Mouse (Mus musculus): ENCODE results near the gene Slc43a2.
"Not testable (repeated sequence)": the region's sequence is repeated elsewhere in the genome, so short reads cannot be mapped to it uniquely, and the experiment has no call there.

Slc43a2 gene

DNA sequence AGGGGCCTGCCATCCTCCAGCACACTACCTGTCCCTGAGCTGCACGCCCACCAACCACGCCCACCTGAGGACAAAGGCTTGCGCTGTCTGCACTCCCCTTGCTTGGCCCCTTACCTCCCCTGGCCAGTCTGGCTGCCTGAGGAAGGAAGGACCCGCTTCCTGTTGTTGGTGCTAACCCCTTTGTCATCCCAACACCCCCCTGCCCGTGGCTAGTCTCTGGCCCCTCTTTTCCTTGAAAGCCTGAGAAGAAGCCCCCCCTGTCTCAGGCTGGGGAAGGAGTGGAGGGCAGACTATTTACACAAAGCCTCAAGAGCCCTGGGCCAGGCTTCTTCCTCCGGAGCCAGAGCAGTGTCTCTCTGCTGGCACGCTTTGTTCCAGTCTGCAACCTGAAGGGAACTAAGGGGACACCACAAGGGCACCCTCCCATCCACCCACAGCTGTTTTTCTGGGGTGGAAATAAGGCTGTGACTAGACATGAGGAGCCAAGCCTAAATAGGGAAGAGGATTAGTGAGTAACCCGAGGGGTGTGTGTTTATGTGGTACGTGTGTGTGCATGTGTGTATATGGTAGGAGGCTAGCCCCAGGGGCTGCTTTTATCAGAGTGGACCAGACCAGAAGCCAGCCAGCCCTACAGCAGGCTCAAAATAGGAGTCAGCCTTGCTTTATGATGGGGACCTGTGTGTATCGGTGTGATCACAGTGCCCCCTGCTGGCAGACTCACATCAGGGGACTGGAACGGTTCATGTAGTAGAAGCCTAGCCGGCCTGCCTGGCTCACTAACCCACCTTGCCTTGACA lies 41.6 kb downstream of the Slc43a2 start:
- DNase-seq: peak; percentile 96 to 97

DNA sequence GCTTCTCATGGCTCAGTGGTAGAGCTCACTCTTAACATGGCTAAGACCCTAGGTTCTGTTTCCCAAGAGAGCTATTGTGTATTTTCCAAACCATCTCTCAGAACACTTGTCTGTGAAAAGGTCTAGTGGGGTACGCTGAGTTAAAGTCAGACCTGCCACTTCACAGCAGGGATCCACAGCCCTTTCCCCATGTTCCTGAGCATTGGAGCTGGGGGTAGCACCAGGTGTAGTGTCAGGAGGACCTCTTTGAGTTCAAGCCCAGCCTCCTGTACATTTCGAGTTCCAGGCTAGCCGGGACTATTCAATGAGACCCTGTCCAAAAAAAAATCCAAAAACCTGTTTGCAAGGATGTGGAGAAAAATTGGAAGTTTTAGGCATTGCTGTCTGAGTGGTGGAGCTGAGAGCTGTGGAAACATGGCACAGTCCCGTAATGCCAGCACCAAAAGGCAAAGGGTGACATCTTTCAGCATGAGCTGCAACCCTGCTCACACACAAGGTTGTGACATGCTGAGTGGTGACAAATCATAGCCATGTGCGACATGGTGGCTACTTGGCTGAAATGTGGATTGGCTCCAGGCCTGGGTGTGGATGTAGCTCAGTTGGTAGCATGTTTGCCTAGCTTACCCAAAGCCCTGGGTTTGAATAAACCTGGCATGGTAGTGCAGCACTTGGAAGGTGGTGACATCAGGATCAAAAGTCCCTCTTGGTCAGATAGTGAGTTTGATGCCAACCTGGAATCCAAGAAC lies 43.1 kb downstream of the Slc43a2 start:
- DNase-seq: peak; percentile 57 to 70

DNA sequence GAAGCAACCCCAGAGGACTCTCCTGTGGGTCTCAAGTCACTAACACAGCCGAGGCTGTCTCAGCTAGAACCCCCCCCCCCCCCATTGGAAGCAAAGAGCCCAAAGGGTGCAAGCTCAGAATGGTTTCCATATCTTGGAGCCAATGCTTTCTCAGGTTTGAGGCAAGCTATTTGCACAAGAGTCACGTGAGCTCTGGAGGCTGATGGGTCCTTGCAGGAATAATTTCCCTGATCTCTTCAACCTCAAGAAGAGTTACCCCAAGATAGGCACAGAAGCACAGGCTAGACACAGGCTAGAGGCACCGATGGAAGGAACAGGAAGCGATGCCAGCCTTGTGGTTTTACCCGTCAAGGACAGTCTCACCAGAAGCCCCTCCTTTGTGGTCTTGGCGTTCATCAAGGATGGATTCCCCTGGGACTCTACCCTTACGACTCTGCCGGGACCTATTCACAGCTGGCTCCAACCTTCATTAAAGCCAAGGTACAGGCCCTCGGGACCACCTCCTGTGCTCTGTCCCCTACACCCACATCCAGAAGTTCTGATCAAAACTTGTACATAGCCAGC lies 44.1 kb downstream of the Slc43a2 start:
- DNase-seq: no peak

DNA sequence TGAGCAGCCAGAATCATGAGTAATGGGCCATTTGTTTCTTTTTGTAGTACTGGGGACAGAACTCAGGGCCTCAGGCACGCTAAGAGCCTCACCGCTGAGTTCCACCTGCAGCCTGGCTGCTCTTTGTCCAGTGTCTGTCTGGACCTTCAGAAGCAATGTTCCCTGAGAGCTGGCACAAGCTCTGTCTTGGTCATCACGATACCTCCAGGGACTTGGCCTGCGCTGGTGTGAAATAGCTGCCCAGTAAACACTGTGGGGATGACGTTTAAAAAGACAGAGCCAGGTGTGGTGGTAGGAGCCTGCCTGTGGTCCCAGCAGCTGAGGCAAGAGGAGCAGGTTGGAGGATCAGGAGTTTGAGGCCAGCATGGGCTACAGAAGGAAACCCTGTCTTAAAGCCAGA lies 47.1 kb downstream of the Slc43a2 start:
- peak in 1 of 2 experiments; percentile 42 for DNase-seq

DNA sequence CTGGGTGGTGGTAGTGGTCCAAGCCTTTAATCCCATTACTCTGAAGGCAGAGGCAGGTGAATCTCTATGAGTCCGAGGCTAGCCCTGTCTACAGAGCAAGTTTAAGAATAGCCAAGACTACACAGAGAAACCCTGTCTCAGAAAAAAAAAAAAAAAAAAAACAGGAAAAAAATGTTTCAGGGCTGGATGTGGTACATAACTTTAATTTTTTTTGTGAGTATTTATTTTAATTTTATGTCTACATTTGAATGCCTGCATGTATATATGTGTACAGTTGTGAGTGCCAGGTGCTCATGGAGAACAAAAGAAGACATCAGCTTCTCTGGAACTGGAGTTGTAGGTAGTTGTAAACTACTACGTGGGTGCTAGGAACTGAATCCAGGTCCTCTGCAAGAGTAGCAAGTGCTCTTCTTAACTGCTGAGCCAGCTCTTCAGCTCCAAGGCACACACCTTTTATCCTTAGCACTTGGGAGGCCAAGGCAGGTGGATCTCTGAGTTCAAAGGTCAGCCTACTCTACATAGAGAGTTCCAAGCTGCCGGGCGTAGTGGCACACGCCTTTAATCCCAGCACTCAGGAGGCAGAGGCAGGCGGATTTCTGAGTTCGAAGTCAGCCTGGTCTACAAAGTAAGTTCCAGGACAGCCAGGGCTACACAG lies 50.1 kb downstream of the Slc43a2 start:
- no peak for DNase-seq

DNA sequence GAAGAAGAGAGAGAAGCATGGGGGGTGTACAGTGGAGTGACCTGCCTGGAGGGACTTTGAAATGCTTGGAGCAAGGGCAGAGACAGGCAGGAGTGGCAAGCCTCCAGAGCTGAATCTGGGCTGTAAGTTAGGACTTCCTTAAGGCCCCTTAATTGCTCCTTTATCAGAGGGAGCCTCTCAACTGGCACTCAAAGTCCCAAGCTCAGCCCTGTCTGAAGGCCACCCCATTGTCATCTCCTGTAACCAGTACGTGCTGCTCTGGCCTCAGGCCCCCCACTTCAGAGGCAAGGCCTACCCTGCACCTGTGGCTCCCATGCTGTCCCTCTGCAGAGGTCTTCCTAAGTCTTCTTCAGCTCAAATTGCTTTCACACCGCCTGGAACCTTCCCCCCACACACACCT lies 52.0 kb downstream of the Slc43a2 start:
- no peak for DNase-seq

DNA sequence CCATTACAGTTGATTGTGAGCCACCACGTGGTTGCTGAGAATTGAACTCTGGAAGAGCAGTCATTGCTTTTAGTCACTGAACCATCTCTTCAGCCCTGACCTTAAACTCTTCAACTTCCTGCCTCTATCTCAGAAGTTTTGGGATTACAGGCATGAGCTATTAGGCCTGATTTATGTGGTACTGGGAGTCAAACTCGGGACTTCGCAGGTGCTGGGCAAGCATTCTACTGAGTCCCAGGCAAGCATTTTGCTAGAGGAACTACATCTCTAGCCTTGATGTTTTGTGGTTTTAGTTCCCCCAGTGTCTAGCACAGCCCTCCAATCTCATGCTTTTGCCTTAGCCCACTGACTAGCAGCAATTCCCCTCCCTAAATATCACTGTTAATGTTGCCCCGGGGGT lies 53.6 kb downstream of the Slc43a2 start:
- DNase-seq: no peak

DNA sequence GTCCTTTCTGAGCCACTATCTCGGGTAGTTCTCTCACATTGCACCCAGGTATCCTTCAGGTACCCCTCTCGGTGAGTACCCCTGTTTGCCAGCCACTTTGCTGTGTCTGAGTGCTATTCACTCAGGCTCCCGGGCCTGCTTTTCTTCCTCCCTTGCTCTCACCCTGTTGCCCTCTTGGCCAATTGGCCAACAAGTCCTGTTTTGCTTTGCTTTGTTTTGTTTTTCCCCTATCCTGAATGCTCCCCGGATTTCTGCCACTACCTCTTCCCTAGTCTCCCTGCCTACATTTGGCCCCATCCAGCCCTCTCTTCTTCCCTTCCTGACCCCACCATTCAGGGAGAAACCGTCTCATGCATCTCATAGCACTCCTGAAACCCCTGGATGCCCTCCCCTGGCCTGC lies 54.5 kb downstream of the Slc43a2 start:
- DNase-seq: no peak

DNA sequence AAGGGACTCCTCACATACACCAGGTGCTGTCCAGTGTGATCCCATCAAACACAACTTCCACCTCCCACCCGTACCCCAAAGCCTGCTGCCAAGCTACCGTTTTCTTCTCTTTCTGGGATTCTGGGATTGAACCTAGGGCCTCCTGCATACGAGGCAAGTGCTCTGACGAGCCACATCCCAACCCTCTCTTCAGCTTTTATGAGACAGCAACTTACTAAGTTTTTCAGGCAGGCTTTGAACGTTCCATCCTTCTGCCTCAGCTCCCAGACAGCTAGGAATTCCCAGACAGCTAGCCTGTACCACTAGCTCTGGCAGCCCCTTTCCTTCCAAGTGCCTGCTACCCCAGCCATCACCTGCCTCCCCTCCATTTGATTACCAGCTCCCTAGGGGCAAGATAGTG lies 55.5 kb downstream of the Slc43a2 start:
- DNase-seq: no peak

DNA sequence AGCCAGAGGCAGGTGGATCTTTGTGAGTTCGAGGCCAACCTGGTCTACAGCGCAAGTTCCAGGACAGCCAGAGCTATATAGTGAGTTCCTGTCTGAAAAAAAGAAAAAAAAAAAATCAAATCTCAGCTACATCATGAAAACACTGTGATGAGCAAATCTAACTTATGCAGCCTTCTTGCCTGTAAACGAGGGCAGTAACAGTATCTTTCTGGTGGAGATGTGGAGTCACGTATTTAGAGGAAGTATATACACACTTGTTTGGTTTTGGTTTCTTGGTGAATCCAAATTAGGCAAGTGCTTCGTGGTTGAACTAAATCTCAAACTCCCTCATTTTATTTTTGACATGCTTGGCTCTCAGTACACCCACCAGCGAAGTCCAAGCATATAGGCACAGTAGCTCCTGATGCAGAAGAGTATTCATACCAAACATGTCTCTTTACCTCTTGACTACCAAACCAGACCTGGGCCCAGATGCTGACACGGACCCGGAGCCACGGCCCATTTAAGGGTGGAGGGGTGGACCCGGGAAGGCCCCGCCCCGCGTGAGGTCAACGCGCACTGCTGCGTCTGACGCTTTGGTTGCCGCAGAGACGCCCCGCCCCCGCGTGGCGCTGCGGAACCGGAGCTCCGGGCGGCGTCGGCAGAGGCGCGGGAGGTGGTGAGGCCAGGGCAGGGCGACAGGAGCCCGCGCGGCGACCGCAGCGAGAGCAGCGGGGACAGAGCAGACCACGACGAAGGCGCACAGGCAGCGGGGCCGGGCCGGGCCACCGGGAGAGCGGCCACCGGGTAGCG lies 56.2 kb downstream of the Slc43a2 start, which contains the start of gene Pitpna:
Gene Pitpna (plus strand): TSS at position 605 of the 792 bp plus-strand sequence.
- DNase-seq: peak; percentile 96 to 97

DNA sequence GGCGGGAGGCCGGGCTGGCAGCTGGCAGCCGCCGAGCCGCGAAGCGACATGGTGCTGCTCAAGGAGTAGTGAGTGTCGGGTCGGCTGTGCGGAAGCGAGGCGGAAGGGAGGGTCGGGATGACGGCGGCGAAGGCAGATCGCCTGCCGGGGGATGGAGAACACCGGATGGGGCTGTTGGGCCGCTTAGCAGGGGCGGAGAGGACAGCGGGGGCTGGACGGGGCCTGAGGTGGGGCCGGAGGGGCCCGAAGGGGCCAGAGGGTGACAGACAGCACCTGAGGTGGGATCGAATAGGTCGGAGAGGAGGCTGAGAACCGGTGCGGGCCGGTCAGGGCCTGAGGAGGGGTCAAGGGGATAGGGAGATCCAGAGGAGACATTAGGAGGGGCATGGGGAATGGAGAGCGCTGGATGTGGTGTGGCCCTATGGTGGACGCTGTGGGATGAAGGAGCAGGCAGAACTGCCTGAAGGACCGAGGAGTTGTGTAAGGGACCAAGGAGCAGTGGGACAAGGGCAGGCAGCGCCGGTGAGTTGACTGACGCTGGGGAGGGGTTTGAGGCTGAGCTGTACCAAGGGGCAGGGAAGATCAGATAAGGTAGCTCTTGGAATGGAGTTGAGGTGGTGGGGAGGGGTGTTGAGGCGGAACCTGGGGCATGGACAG lies 56.9 kb downstream of the Slc43a2 start:
- no peak for DNase-seq

DNA sequence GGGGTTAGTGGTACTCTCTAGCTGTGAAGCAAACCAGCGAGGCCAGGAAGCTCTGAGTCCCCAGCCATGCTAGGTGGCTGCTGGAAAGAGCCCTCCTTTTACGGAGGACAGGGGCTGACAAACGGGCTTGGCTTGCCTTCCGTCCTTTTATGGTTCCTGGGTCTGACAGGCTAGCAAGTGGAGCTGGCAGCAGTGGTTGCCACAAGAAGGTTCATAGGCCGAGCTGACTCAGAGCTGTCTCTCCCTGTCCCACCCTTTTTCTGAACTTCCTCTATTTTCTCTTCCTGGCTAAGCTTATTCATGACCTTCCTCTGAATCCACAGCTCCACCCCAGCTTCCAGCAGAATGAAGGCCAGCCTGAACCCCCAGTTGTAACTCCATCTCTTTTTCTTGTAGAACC lies 61.1 kb downstream of the Slc43a2 start:
- no peak for DNase-seq

DNA sequence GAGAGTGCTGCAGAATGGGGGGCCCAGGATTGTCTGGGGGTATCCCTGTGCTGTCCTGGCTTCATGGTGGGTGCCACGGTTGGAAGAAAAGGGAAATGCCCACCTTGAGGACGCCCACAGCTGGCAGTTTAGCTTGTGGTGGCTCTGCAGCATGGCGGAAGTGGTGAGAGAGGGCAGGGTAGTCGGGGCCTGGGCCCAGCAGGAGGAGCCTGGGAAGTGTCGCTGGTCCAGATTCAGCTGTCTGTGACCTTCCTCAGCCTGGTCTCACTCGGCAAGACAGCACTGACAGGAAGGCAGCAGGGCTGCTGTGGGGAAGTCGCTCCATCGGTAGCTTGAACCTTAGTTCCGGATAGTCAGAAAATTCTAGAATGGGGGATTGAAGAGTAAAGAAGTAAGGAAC lies 62.9 kb downstream of the Slc43a2 start:
- no peak for DNase-seq

DNA sequence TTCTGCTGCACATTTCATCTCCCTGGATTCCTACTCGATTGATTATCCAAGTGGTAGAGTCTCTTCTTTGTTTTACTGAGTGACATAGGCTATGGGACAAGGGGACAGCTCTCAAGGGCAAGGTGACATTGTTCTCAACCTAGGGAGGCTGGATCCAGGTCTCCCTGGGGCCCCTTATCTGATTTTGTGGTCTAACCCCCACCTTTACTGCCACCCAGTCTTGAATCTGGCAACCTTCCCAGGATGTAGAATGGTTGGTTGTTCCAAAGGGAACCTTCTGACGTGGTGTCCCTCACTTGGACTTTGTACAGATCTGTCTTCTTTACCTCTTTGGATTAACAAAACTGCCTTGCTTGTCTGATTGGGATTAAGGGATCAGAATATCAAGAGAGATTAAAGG lies 63.9 kb downstream of the Slc43a2 start:
- no peak for DNase-seq

DNA sequence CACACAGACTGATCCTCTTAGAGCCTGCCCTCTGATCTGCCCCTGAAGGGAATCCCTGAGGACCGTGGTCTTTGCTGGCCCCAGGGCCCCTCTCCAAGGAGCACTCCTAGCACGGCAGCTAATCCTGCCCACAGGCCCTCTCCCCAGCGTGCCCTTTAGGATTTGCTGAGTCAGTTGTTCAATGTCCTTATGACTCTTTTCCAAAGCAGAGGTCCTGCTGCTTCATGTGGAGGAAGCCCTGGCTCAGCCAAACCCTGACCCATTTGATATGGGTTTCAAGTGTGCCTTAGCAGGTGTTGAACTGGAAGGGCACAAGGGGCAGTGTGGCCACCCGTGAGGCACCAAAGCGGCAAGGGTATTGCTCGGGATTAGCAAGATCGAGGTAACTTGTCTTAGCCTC lies 64.3 kb downstream of the Slc43a2 start:
- no peak for DNase-seq

DNA sequence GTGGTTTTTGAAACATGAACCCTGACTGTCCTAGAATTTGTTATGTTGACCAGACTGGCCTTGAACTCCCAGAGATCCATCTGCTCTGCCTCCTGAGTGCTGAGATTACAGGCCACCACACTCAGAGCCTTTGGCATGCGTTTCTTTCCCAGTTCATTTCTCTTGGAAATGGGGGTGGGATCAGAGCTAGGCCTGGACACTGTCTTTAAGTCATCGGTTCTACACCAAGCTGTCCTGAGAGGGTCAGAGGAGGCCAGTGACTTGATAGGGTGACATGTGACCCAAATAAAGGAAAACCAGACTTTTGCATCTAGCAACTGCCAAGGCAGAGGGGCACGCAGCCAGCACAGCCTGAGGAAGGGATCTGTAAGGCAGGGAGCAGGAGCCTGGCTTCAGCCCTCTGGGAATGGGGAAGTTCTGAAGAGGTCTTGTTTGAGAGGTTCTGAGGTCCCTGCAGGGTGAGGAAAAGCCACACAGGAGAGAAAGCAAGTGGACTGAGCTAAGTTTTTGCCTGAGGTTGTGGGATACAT lies 65.3 kb downstream of the Slc43a2 start:
- DNase-seq: peak; percentile 54 to 58

DNA sequence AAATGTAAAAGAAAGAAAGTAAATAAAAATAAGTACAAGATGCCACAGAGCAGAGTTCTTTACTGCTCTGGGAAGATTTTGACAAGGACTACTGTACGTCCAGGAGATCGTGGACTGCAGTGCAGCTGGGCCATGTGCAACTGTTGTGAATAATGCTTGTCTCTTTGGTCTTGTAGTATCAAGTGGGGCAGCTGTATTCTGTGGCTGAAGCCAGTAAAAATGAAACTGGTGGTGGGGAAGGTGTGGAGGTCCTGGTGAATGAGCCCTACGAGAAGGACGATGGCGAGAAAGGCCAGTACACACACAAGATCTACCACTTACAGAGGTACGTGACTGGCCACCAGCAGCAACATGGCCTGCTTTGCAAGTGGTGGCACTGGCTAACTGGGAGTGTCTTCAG lies 66.5 kb downstream of the Slc43a2 start:
- DNase-seq: no peak

DNA sequence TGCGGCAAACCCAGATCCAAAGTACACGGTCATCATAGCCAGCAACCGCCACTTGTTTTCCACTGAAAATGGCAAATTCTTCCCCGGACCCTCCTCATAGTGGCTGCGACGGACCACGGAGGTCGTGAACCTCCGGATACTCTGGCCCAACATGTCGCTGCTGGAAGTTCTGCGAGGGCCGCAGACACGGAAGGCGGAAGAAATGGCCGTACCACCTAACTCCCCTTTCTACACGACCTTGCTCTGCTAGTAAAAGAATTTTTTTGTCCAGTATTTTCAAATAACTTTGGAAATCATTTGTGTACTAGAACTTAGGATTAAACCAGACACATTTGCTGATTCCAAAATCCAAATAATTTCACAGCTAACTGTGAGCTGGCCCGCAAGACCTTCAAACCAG lies 68.3 kb downstream of the Slc43a2 start:
- not testable (repeated sequence) for DNase-seq

DNA sequence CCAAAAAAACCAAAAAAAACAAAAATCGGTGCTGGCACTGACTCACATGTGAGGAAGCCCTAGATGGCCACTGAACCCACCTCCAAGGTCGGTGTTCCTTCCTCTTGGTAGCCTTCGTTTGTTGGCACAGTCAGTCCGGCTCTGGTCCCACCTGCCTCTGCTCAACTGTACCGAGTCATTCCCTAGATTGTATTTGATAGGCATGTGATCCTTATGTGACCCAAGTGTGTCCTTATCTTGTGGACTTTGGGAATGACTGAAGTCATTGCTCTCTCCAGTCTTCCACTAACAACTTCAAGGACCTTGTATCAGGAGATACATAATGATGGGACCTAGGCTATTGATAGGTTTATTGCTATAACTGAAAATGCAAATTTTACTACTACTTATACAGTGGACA lies 73.3 kb downstream of the Slc43a2 start:
- no peak for DNase-seq

DNA sequence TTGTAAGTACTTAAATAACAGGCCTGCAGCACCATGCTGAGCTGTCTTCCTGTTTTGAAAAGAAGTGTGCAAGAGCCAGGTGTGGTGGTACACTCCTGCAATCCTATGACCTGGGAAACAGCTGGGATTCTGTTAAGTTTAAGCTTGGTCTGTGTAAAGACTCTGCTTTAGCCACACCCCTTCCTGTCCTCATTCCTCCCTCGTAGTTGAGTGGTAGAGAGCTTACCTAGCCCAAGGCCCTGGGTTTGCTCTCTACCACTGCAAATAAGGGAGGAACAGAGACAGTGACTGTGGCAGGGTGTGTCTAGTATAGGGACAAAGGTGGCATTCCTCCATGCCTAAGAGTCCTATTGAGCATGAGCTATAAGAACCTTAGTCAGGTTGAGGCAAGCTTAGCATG lies 73.8 kb downstream of the Slc43a2 start:
- DNase-seq: no peak

DNA sequence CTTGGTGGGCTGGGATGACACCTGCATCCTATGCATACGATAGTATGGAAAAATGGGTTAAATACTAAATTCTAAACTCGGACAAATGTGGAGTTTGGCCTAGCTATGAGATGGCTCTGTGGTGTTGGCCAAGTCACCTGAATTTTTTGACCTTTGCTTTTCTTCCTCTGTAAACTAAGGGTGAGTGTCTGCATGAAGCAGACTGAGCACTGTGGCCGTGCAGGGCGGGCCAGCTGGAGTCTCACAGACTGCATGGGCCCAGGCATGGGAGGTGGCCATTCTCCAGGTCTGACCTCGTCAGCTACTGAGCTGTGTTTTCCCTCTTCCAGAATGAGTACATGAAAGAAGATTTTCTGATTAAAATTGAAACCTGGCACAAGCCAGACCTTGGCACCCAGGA lies 77.3 kb downstream of the Slc43a2 start:
- DNase-seq: no peak

DNA sequence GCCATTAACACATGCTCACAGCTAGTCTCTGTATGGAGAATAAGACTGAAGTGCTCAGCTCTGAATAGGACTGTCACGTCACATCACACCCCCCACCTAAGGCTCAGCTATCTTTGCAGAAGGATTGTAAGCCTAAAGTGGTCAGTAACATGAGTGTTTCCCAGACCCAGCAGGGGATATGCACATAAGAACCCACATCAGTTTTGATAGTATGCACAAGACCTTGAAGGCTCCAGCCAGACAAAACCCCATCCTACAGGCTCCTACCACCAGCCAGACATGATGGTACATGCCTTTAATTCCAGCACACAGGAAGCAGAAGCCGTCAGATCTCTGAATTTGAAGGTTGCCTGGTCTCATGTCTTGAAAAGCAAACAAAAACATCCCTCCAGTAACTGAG lies 78.5 kb downstream of the Slc43a2 start:
- DNase-seq: no peak

Measured in cerebellum, postnatal 14 days (tissue).